Mouse (Mus musculus) heart, adult 8-10 months (tissue): Measurements from ENCODE around the gene Zfhx3. TPM values are rescaled to one million over a fixed set of nuclear protein-coding genes. Genes with fewer than 3 reads are reported as not detected.

Experiments
- DNase-seq: peaks from one replicate; pipeline ENCODE4 v3.0.0; 2022; ENCODE audit warnings: low spot score
- microRNA-seq: library from miRNA; unstranded; fragments of <30 nt; microRNA quantifications from one replicate; pipeline ENCODE4 v1.2.0, GENCODE M21; 2022
- total RNA-seq, 4 experiments: library from RNA; stranded (reverse); gene quantifications; 2 replicates each; pipeline ENCODE4 v1.2.4; 2022

Gene Zfhx3
- total RNA-seq, 4 experiments from 2014 or later = 7.7 to 8.0 (median 7.8) TPM

DNA sequence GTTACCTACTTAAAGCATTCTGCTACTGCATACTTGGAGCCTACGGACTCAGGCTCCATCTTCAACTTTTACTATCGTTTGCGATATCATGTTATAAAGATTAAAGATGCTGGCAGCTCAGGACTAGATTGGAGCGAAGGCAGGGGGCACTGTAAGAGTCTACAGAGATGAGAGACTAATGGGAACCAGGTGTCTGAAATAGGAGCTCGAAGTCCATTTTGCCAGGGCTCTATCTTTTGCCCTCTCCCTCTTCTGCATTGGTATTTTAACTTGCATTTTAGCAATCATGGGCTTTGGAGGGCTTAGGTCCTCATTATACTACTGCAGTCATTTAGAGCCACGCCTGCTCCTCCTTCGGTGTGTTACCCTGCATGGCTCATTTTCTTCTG lies 1035.9 kb downstream of the Zfhx3 start:
- no peak for DNase-seq

DNA sequence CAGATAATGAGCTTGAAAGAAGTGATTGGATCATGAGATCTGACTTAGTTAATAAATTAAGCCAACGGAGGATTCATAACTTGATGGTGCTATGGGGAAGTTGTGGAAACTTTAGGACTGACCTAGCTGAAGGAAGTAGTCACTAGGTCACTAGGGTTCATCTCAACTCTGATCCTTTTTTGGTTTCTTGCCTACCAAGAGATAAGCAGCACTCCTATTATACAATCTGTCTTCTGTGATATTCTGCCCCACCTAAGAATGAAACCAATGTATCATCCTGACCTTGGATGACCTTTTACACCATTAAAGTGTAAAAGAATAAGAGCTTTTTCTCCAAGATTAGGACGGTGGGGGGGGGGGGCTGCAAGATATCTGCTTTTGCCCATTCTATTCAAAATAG lies 1042.5 kb downstream of the Zfhx3 start:
- no peak for DNase-seq

GRCm38 (mm10) chr8:108989841-108990240 lies 1047.4 kb downstream of the Zfhx3 start:
- no peak for DNase-seq

GRCm38 (mm10) chr8:108990537-108990936 lies 1048.1 kb downstream of the Zfhx3 start:
- no peak for DNase-seq

GRCm38 (mm10) chr8:108991395-108991794 lies 1049.0 kb downstream of the Zfhx3 start:
- DNase-seq = no peak

DNA sequence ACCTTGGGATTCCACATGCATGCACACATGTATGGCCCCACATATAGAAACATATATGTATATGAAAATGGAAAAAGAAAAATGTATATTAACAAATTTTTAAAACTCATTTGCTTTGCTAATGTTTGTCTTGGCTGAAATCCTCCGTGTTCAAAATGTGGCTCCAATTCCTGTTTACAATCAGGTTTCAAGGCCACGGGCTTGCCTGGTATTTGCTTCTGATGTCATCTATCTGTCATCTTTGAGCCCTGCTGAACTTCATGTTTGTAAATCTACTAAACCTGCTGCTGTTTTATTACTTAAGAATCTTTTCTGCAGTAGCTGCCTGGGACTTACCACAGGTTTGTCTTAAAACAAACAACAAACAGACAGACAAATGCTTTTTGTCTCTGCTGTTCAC lies 1051.3 kb downstream of the Zfhx3 start:
- no peak for DNase-seq

GRCm38 (mm10) chr8:108994187-108994586 lies 1051.7 kb downstream of the Zfhx3 start:
- no peak for DNase-seq

DNA sequence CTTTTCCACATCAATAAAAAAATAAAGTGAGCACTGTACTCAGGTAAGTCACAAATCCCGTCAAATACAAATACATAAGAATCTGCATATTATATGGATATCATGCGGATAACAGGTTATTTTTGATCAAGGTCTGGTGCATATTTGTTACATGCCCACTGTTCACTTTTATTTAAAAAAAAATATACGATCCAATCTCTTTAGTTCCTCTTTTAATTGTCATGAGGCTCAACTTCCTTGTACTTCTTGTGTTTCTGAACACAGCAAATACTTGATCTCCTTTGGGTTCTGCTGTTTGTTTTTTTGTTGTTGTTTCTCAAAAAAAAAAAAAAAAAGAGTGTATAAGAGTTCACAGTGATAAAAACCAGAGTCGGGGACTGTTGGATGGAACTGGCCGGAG lies 1052.4 kb downstream of the Zfhx3 start:
- DNase-seq = no peak

DNA sequence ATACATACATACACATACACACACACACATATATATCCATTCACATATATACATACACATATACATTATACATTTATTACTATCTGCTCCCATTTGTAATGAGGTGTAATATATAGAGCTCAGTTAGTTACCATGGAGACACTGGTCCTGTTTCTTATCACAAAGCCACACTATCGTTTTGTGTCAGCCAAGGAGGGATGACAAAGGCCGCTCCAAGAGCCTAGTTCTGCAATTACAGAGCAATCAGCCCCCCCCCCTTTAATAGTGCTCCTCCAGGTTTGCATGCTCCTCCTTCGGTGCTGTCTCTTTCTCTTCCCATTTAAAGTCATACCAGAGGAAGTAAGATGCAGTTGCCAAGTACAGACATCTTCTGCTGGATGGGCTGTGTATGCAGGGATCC lies 1054.9 kb downstream of the Zfhx3 start:
- DNase-seq = no peak

GRCm38 (mm10) chr8:108999297-109000249 lies 1057.1 kb downstream of the Zfhx3 start:
- no peak for DNase-seq

DNA sequence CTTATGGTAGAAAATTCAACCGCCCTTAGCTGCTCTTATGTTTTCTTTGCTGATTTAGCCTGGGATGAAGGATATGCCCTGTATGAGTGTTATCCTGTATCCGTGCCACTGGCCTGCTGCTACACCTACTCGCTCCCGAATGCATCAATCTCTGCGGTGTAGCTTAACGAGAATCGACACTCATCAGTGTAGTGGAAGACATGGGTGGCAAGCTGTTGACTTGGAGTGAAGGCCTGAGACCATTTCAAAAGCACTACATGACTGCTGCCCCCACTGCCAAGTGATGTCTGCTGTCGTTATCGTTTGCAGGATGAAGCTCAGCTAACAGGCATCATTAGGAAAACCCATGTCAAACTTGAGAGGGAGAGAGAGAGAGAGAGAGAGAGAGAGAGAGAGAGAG lies 1058.6 kb downstream of the Zfhx3 start:
- DNase-seq = no peak

- no peak for DNase-seq
Measured at GRCm38 (mm10) chr8:109001923-109002322, 1059.5 kb downstream of the Zfhx3 start.

DNA sequence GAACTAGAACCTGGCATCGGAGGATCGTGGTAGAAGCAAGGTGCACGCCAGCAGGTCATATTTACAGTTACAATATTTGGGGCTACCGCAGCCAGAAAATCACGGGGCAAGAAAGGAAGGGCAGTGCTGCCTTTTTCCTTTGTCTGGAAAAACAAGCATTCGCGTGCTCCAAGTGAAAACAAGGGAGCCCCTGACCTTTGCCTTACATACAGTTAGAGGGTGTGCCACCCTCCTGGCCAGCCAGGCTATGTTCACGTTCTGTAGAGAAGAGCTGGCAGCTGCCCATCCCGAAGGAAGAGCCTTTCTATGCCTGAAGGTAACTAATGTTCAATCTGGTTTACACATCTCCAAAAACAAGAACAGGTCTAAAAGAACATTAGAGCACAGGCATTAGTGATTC lies 1064.5 kb downstream of the Zfhx3 start:
- DNase-seq = no peak

Small RNAs within 50 kb of the gene (microRNA-seq; reads per million reads assigned to microRNA genes)
- gene Mir3108 = not detected
